Mouse (Mus musculus) intestine, postnatal 0 days (tissue): ENCODE measurements at regions not wholly inside any gene's neighbourhood (a gene's known extent, or its start where the extent isn't known, plus 50 kb on each side); places are given as distances from the start of the nearest gene placed in this dataset.

Source experiments
- ATAC-seq: fragments of 200-750 bp; cut with Nextera tagmentation; 2 replicates; pipeline ENCODE4 v1.8.0; 2017; ENCODE audit warnings: mild to moderate bottlenecking, moderate TSS enrichment, moderate library complexity
- H3K27ac ChIP-seq: fragments of 300-500 bp; sonication (generic); 2 replicates; pipeline ENCODE4 v1.5.1; 2014; ENCODE audit warnings: mild to moderate bottlenecking, low read depth, low read length, moderate library complexity
- H3K27me3 ChIP-seq: fragments of 300-500 bp; sonication (generic); replicated peaks from 2 replicates; pipeline ENCODE4 v1.6.1; 2014; ENCODE audit warnings: low read length, mixed read lengths; ENCODE audit not compliant: control insufficient read depth, insufficient read depth
- H3K36me3 ChIP-seq: fragments of 300-500 bp; sonication (generic); 2 replicates; pipeline ENCODE4 v1.6.1; 2014; ENCODE audit warnings: mild to moderate bottlenecking, moderate library complexity; ENCODE audit not compliant: control insufficient read depth, insufficient read depth
- H3K4me1 ChIP-seq: fragments of 300-500 bp; sonication (generic); replicated peaks from 2 replicates; pipeline ENCODE4 v1.6.1; 2014; ENCODE audit warnings: antibody characterized with exemption, low read length, mixed read lengths; ENCODE audit not compliant: control insufficient read depth, insufficient read depth
- H3K4me2 ChIP-seq: fragments of 300-500 bp; sonication (generic); replicated peaks from 2 replicates; pipeline ENCODE4 v1.6.1; 2014; ENCODE audit warnings: low read depth, mild to moderate bottlenecking, moderate library complexity
- H3K4me3 ChIP-seq: fragments of 300-500 bp; sonication (generic); 2 replicates; pipeline ENCODE4 v1.5.1; 2014; ENCODE audit warnings: low read depth, low read length
- H3K9ac ChIP-seq: fragments of 300-500 bp; sonication (generic); 2 replicates; pipeline ENCODE4 v1.6.1; 2014; ENCODE audit warnings: mild to moderate bottlenecking, low read depth, low read length
- H3K9me3 ChIP-seq: fragments of 300-500 bp; sonication (generic); 2 replicates; pipeline ENCODE4 v1.6.1; 2016; ENCODE audit warnings: mixed run types; ENCODE audit not compliant: control insufficient read depth
- CTCF ChIP-seq: sonication (generic); IDR thresholded peaks from 2 replicates; pipeline ENCODE4 v1.5.1; 2016; ENCODE audit warnings: low read depth, mild to moderate bottlenecking, control low read depth, antibody characterized with exemption, moderate library complexity
- WGBS: fragments of 180-500 bp; shearing (Covaris S2); extraction: QIAGEN DNeasy Blood & Tissue Kit; methylation state at CpG from one replicate; pipeline ENCODE4 v1.1.7; 2014; 5-methylcytosine and 5-hydroxymethylcytosine counted together

- Histone ChIP-seq H3K9ac (no peak overlapping the region), H3K27me3 (no peaks in the 10 kb centered on the region), H3K36me3 (no peaks in the 10 kb centered on the region), H3K4me1 (no peaks in the 10 kb centered on the region), H3K4me3 (no peak overlapping the region), H3K27ac (no peak overlapping the region), H3K9me3 (no peaks in the 10 kb centered on the region), H3K4me2 (no peak overlapping the region)
- TF ChIP-seq CTCF, result no peak
- 45% methylated on average over 17 of the region's 17 CpGs for WGBS
- no peak for ATAC-seq
Measured at GRCm38 (mm10) chr15:62903047-62903822, 941.7 kb downstream of the Gsdmc2 start.

DNA sequence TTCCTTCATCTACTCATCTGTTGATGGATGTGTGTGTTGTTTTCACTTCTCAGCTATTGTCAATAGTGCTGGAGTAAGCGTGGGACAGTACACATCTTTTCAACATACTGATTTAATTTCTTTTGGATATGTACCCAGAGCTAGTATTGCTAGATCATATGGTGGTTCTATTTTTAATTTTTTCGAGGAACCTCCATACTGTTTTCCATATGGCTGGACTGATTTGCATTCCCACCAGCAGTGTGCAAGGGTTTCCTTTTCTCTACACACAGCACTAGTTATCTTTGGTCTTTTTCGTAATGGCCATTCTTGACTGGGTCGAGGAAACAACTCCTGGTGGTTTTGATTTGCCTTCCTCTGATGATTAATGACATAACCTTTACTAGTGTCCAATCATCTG is 943.0 kb downstream of the Gsdmc2 start:
- WGBS, result 86% methylated on average over 4 of the region's 4 CpGs
- no peaks in the 10 kb centered on the region for H3K4me1 ChIP-seq
- no peak overlapping the region for H3K27ac ChIP-seq
- H3K4me3 ChIP-seq, result no peak overlapping the region
- H3K36me3 ChIP-seq, result no peaks in the 10 kb centered on the region
- H3K9me3 ChIP-seq, result no peaks in the 10 kb centered on the region
- no peak overlapping the region for H3K4me2 ChIP-seq
- TF ChIP-seq CTCF, result no peak
- ATAC-seq, result no peak
- H3K9ac ChIP-seq, result no peak overlapping the region
- no peaks in the 10 kb centered on the region for H3K27me3 ChIP-seq

GRCm38 (mm10) chr15:62889798-62890197 is 955.2 kb downstream of the Gsdmc2 start:
- TF ChIP-seq CTCF, result no peak
- Histone ChIP-seq H3K27ac (no peak overlapping the region), H3K4me3 (no peak overlapping the region), H3K9me3 (no peaks in the 10 kb centered on the region), H3K9ac (no peak overlapping the region), H3K36me3 (no peaks in the 10 kb centered on the region), H3K27me3 (no peaks in the 10 kb centered on the region), H3K4me2 (no peak overlapping the region), H3K4me1 (no peaks in the 10 kb centered on the region)
- 78% methylated on average over 4 of the region's 4 CpGs for WGBS
- no peak for ATAC-seq

GRCm38 (mm10) chr15:62885331-62885730 is 959.6 kb downstream of the Gsdmc2 start:
- no peak for TF ChIP-seq CTCF
- Histone ChIP-seq H3K4me2 (no peak overlapping the region), H3K27ac (no peak overlapping the region), H3K36me3 (no peaks in the 10 kb centered on the region), H3K4me1 (no peaks in the 10 kb centered on the region), H3K27me3 (no peaks in the 10 kb centered on the region), H3K9ac (no peak overlapping the region), H3K4me3 (no peak overlapping the region), H3K9me3 (no peaks in the 10 kb centered on the region)
- WGBS, result 57% methylated on average over 4 of the region's 4 CpGs
- ATAC-seq, result no peak

DNA sequence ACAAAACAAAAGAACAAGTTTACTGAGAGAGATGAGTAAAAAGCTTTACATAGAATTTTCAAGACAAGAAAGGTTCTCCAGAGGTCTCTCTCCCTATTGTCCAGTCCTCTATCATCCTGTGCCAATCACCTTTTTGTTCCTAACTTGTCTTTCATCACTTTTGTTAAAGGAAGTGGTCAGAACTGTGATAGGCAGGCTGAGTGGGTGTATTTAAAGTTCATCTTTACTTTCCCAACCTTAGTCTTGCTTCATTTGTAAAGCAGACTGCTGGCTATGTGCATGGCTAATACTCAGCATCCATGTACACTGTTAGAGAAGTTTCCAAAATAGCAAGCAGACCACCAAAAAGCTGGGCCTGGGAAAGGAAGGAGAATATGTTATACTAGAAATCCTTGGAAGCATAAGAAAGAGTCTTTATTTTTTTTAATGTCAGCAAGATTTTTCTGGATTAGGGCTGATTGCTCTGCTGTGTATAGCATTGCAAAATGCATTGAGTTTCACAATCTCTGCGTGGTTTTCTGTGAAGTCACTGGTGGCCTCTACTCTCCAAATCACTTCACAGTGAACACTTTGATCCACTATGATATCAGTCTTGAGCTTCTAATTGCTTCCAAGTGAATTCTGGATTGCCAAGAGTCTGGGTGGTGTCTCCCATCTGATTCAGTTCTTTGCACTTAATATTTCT is 973.8 kb downstream of the Gsdmc2 start:
- Histone ChIP-seq H3K27me3 (no peaks in the 10 kb centered on the region), H3K27ac (no peak overlapping the region), H3K9me3 (no peaks in the 10 kb centered on the region), H3K4me2 (no peak overlapping the region), H3K4me3 (no peak overlapping the region), H3K36me3 (no peaks in the 10 kb centered on the region), H3K4me1 (no peaks in the 10 kb centered on the region), H3K9ac (no peak overlapping the region)
- 60% methylated on average over 1 of the region's 1 CpGs for whole genome bisulfite sequencing
- ATAC-seq, result no peak
- TF ChIP-seq CTCF, result no peak

DNA sequence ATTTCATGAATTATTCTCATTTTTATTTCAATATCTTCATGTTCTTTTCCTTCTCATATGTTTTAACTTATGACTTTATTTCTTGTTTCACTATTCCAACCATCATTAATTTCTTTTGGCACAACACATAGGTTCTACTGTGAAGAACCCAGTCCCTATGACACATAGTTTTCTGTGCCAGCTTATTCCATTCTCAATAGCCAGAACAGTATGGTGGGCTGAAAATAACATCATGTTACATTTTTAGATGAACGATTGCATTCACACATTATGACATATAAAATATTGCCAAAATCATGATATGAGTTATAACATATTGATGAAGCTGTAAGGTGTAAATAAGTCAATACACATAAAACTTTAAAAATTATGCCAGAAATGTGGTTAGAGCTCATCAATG is 982.4 kb downstream of the Gsdmc2 start:
- H3K4me3 ChIP-seq, result no peak overlapping the region
- no peaks in the 10 kb centered on the region for H3K4me1 ChIP-seq
- TF ChIP-seq CTCF, result no peak
- WGBS, result 93% methylated on average over 1 of the region's 1 CpGs
- H3K9ac ChIP-seq, result no peak overlapping the region
- no peaks in the 10 kb centered on the region for H3K36me3 ChIP-seq
- H3K27me3 ChIP-seq, result no peaks in the 10 kb centered on the region
- no peaks in the 10 kb centered on the region for H3K9me3 ChIP-seq
- ATAC-seq, result no peak
- H3K27ac ChIP-seq, result no peak overlapping the region
- H3K4me2 ChIP-seq, result no peak overlapping the region
